Mouse (Mus musculus) central nervous system, embryonic 14 days (tissue): ENCODE results near the gene Vsx2. TPM values are rescaled to one million over a fixed set of nuclear protein-coding genes. Genes with fewer than 3 reads are reported as not detected.

Experiments
- polyA plus RNA-seq: library from polyadenylated mRNA; depleted of rRNA; stranded (reverse); fragments of >200 nt; gene quantifications from 2 replicates; pipeline ENCODE4 v1.2.3, GENCODE M21; 2012; rRNA removed

Gene Vsx2
- polyA plus RNA-seq = 2.1 and 3.9 TPM in 2 replicates

GRCm38 (mm10) chr12:84569336-84569970 lies at the start of gene Vsx2:
TSS of gene Vsx2 (plus strand) at chr12:84569762.

GRCm38 (mm10) chr12:84616977-84617630 lies 47.5 kb downstream of the Vsx2 start, which contains the start of gene Abcd4:
TSS of gene Abcd4 (minus strand) at chr12:84617413.

GRCm38 (mm10) chr12:84640654-84641053 lies 71.1 kb downstream of the Vsx2 start, which contains the start of gene Vrtn:
TSS of gene Vrtn (plus strand) at chr12:84641019.

Other genes starting within 250 kb of the Vsx2 start
- 48.4 and 50.5 TPM in 2 replicates for gene Coq6, start 208.1 kb upstream of the Vsx2 start, polyA plus RNA-seq
- 17.3 and 19.5 TPM in 2 replicates for gene Fam161b, start 207.9 kb upstream of the Vsx2 start, polyA plus RNA-seq
- 8.6 and 8.9 TPM in 2 replicates for gene Entpd5, start 160.7 kb upstream of the Vsx2 start, polyA plus RNA-seq
- 4.4 TPM in 2 replicates for gene Bbof1, start 160.7 kb upstream of the Vsx2 start, polyA plus RNA-seq
- 18.6 and 20.9 TPM in 2 replicates for gene Rnf113a2, start 152.6 kb upstream of the Vsx2 start, polyA plus RNA-seq
- gene Aldh6a1, start 118.8 kb upstream of the Vsx2 start, polyA plus RNA-seq = 16.6 and 16.7 TPM in 2 replicates
- 26.2 and 27.0 TPM in 2 replicates for gene Lin52, start 118.3 kb upstream of the Vsx2 start, polyA plus RNA-seq
- 26.4 and 28.8 TPM in 2 replicates for gene Abcd4, start 47.7 kb downstream of the Vsx2 start, polyA plus RNA-seq
- 0.05 TPM in 1 of 2 replicates, not detected in the other for gene Vrtn, start 71.3 kb downstream of the Vsx2 start, polyA plus RNA-seq
- 5.0 and 6.6 TPM in 2 replicates for gene Syndig1l, start 129.1 kb downstream of the Vsx2 start, polyA plus RNA-seq
- 71.8 and 73.0 TPM in 2 replicates for gene Npc2, start 203.4 kb downstream of the Vsx2 start, polyA plus RNA-seq
- 104 and 113 TPM in 2 replicates for gene Isca2, start 203.5 kb downstream of the Vsx2 start, polyA plus RNA-seq